Mouse (Mus musculus) MEL (cell line): ENCODE data around the gene Majin. TPM values are rescaled to one million over a fixed set of nuclear protein-coding genes. Genes with fewer than 3 reads are reported as not detected.

Experiments used
- DNase-seq: peaks from one replicate; pipeline ENCODE4 v3.0.0; 2011; ENCODE audit warnings: low read depth, low spot score
- H3K27ac ChIP-seq: 2 replicates; pipeline ENCODE4 v1.5.1; 2012; ENCODE audit warnings: low read depth, mild to moderate bottlenecking, control low read depth, low read length, moderate library complexity; ENCODE audit not compliant: control insufficient read depth
- H3K27me3 ChIP-seq, 2 experiments: fragments of 150-350 bp in 1 of 2; sonication (generic) in 1 of 2; 2 replicates each; pipeline ENCODE4 v1.6.1; 2012; ENCODE audit warnings: low read length in 2 of 2, mild to moderate bottlenecking in 2 of 2, improper control_type of control experiment in 1 of 2, moderate library complexity in 1 of 2; ENCODE audit not compliant: insufficient read depth in 2 of 2, control insufficient read depth in 1 of 2
- H3K36me3 ChIP-seq, 2 experiments: 2 replicates each; pipeline ENCODE4 v1.6.1; 2012 to 2014; ENCODE audit warnings: low read length in 2 of 2, improper control_type of control experiment in 1 of 2, inconsistent platforms in 1 of 2, mild to moderate bottlenecking in 1 of 2; ENCODE audit not compliant: insufficient read depth in 2 of 2, control insufficient read depth in 1 of 2
- H3K4me1 ChIP-seq, 2 experiments: fragments of 150-350 bp in 1 of 2; sonication (generic) in 1 of 2; 2 replicates each; pipeline ENCODE4 v1.6.1; 2012; ENCODE audit warnings: low read length in 2 of 2, improper control_type of control experiment in 1 of 2, mild to moderate bottlenecking in 1 of 2; ENCODE audit not compliant: insufficient read depth in 2 of 2, control insufficient read depth in 1 of 2
- H3K4me3 ChIP-seq, 2 experiments: fragments of 150-350 bp in 1 of 2; sonication (generic) in 1 of 2; 2 replicates each; pipeline ENCODE4 v1.5.1; 2012; ENCODE audit warnings: low read depth in 2 of 2, low read length in 2 of 2, mild to moderate bottlenecking in 2 of 2, moderate library complexity in 2 of 2, control low read depth in 1 of 2, improper control_type of control experiment in 1 of 2; ENCODE audit not compliant: control insufficient read depth in 1 of 2, insufficient read depth in 1 of 2
- H3K79me2 ChIP-seq: 2 replicates; pipeline ENCODE4 v1.6.1; 2012; ENCODE audit warnings: mild to moderate bottlenecking, low read length, moderate library complexity; ENCODE audit not compliant: control insufficient read depth, poor library complexity, insufficient read depth
- H3K9ac ChIP-seq: 2 replicates; pipeline ENCODE4 v1.6.1; 2012; ENCODE audit warnings: low read depth, mild to moderate bottlenecking, control low read depth, low read length, moderate library complexity; ENCODE audit not compliant: control insufficient read depth, poor library complexity, severe bottlenecking
- H3K9me3 ChIP-seq: fragments of 150-350 bp; sonication (generic); replicated peaks from 2 replicates; pipeline ENCODE4 v1.6.1; 2012; ENCODE audit warnings: mild to moderate bottlenecking, low read length, improper control_type of control experiment, moderate library complexity; ENCODE audit not compliant: insufficient read depth
- CHD1 ChIP-seq: IDR thresholded peaks from 2 replicates; pipeline ENCODE4 v1.6.1; 2012; ENCODE audit warnings: low read depth, mild to moderate bottlenecking, inconsistent platforms, low read length, improper control_type of control experiment
- CTCF ChIP-seq, 3 experiments: IDR thresholded peaks in 2 of 3; conservative IDR thresholded peaks in 1 of 3; 2 replicates each; pipeline ENCODE4 v1.5.1; 2011 to 2012; ENCODE audit warnings: low read length in 3 of 3, low read depth in 2 of 3, mild to moderate bottlenecking in 2 of 3, improper control_type of control experiment in 1 of 3, inconsistent platforms in 1 of 3, mixed read lengths in 1 of 3, moderate library complexity in 1 of 3; ENCODE audit not compliant: control insufficient read depth in 1 of 3, insufficient read depth in 1 of 3, poor library complexity in 1 of 3, severe bottlenecking in 1 of 3
- E2F4 ChIP-seq: IDR thresholded peaks from 2 replicates; pipeline ENCODE4 v1.6.1; 2011; ENCODE audit warnings: low read depth, low read length, improper control_type of control experiment, borderline replicate concordance
- ELF1 ChIP-seq: IDR thresholded peaks from 2 replicates; pipeline ENCODE4 v1.6.1; 2014; ENCODE audit warnings: low read depth, mild to moderate bottlenecking, inconsistent platforms, low read length, improper control_type of control experiment, moderate library complexity
- EP300 ChIP-seq, 2 experiments: IDR thresholded peaks; 2 replicates each; pipeline ENCODE4 v1.6.1; 2011; ENCODE audit warnings: improper control_type of control experiment in 2 of 2, low read length in 2 of 2, low read depth in 1 of 2, mild to moderate bottlenecking in 1 of 2
- ETS1 ChIP-seq: IDR thresholded peaks from 2 replicates; pipeline ENCODE4 v1.6.1; 2012; ENCODE audit warnings: low read depth, mild to moderate bottlenecking, inconsistent platforms, low read length, improper control_type of control experiment, moderate library complexity
- GABPA ChIP-seq: IDR thresholded peaks from 2 replicates; pipeline ENCODE4 v1.6.1; 2012; ENCODE audit warnings: low read depth, mild to moderate bottlenecking, inconsistent platforms, low read length, improper control_type of control experiment, moderate library complexity
- GATA1 ChIP-seq: IDR thresholded peaks from 2 replicates; pipeline ENCODE4 v1.6.1; 2011; ENCODE audit warnings: low read depth, low read length, improper control_type of control experiment
- HCFC1 ChIP-seq: IDR thresholded peaks from 2 replicates; pipeline ENCODE4 v1.6.1; 2012; ENCODE audit warnings: low read depth, mild to moderate bottlenecking, inconsistent platforms, low read length, improper control_type of control experiment, moderate library complexity
- KAT2A ChIP-seq: conservative IDR thresholded peaks from 2 replicates; pipeline ENCODE4 v1.6.1; 2012; ENCODE audit warnings: low read depth, low read length, improper control_type of control experiment, inconsistent platforms
- MEF2A ChIP-seq: IDR thresholded peaks from 2 replicates; pipeline ENCODE4 v1.6.1; 2014; ENCODE audit warnings: low read depth, mild to moderate bottlenecking, inconsistent platforms, low read length, improper control_type of control experiment; ENCODE audit not compliant: poor library complexity, insufficient replicate concordance, severe bottlenecking; ENCODE audit errors: extremely low read depth
- MXI1 ChIP-seq: IDR thresholded peaks from 2 replicates; pipeline ENCODE4 v1.6.1; 2011; ENCODE audit warnings: mild to moderate bottlenecking, low read depth, low read length, improper control_type of control experiment
- MYB ChIP-seq: IDR thresholded peaks from 2 replicates; pipeline ENCODE4 v1.6.1; 2011; ENCODE audit warnings: mild to moderate bottlenecking, low read depth, low read length, improper control_type of control experiment
- NELFE ChIP-seq: IDR thresholded peaks from 2 replicates; pipeline ENCODE4 v1.6.1; 2011; ENCODE audit warnings: low read depth, low read length, improper control_type of control experiment
- NRF1 ChIP-seq: IDR thresholded peaks from 2 replicates; pipeline ENCODE4 v1.6.1; 2014; ENCODE audit warnings: low read depth, mild to moderate bottlenecking, inconsistent platforms, low read length, improper control_type of control experiment, moderate library complexity; ENCODE audit not compliant: poor library complexity, insufficient read depth, severe bottlenecking
- RAD21 ChIP-seq: IDR thresholded peaks from 2 replicates; pipeline ENCODE4 v1.6.1; 2011; ENCODE audit warnings: mild to moderate bottlenecking, low read depth, low read length, improper control_type of control experiment
- TAL1 ChIP-seq: IDR thresholded peaks from 2 replicates; pipeline ENCODE4 v1.6.1; 2012; ENCODE audit warnings: mild to moderate bottlenecking, inconsistent platforms, low read length, moderate library complexity, mixed read lengths
- TBP ChIP-seq: IDR thresholded peaks from 2 replicates; pipeline ENCODE4 v1.8.0; 2011; ENCODE audit warnings: low read depth, low read length, improper control_type of control experiment
- USF1 ChIP-seq: IDR thresholded peaks from 2 replicates; pipeline ENCODE4 v1.6.1; 2014; ENCODE audit warnings: low read depth, mild to moderate bottlenecking, inconsistent platforms, low read length, improper control_type of control experiment, moderate library complexity
- USF2 ChIP-seq, 2 experiments: IDR thresholded peaks; 2 replicates each; pipeline ENCODE4 v1.6.1; 2011 to 2012; ENCODE audit warnings: improper control_type of control experiment in 2 of 2, low read length in 2 of 2, borderline replicate concordance in 1 of 2, inconsistent platforms in 1 of 2, low read depth in 1 of 2, mild to moderate bottlenecking in 1 of 2; ENCODE audit not compliant: insufficient read depth in 1 of 2
- ZC3H11A ChIP-seq: IDR thresholded peaks from 2 replicates; pipeline ENCODE4 v1.6.1; 2012; ENCODE audit warnings: low read depth, mild to moderate bottlenecking, inconsistent platforms, low read length, improper control_type of control experiment
- ZKSCAN1 ChIP-seq: IDR thresholded peaks from 2 replicates; pipeline ENCODE4 v1.6.1; 2012; ENCODE audit warnings: low read depth, mild to moderate bottlenecking, inconsistent platforms, low read length, improper control_type of control experiment, moderate library complexity
- ZMIZ1 ChIP-seq: IDR thresholded peaks from 2 replicates; pipeline ENCODE4 v1.6.1; 2012; ENCODE audit warnings: low read depth, mild to moderate bottlenecking, inconsistent platforms, low read length, improper control_type of control experiment, moderate library complexity
- polyA plus RNA-seq, 2 experiments: library from polyadenylated mRNA; stranded (reverse) in 1 of 2; unstranded in 1 of 2; fragments of >175 nt in 1 of 2; fragments of >200 nt in 1 of 2; gene quantifications; 2 replicates each; pipeline versions ENCODE4 v1.2.1 to v1.2.4; 2012; ENCODE audit warnings: low replicate concordance in 2 of 2, low read depth in 1 of 2; ENCODE audit not compliant: insufficient read length in 2 of 2, insufficient read depth in 1 of 2, missing spikeins in 1 of 2
- total RNA-seq: library from RNA; depleted of rRNA; stranded (reverse); fragments of 300-350 nt; gene quantifications from 2 replicates; pipeline ENCODE4 v1.2.3, GENCODE M21; 2012

Gene Majin
- total and polyA plus RNA-seq, 3 experiments: not detected

DNA sequence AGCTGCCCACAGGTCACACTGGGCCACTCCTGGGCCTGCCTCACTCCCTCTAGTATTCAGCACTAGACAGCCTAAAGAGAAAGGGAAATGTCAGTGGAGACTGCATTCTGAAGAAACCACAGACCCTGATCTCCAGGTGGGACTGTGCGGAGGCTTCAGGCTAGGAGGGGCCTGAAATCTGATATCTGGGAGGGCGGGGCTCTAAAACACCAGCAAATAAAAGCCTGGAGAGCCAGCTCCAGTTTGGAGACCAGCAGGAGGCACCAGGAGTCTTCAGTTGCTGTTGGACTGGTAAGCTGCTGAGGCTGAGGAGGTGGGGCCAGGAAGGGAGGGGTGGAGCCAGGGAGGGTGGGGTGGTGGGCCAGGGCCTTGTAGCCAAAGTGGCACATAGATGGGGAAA is 41.9 kb downstream of the Majin start, which contains the start of gene Gpha2:
TSS of gene Gpha2 (plus strand) at position 246 of the 400 bp plus-strand sequence.
- TF ChIP-seq ZC3H11A (peak; percentile 16; the same call in 1 of the 2 replicates), NELFE (no peak), TAL1 (no peak), ELF1 (no peak), ETS1 (no peak), ZMIZ1 (no peak), ZKSCAN1 (no peak), GABPA (no peak), USF1 (no peak), CTCF (IDR thresholded peaks at IDR 0.05 in 2 of 3, conservative IDR thresholded peaks at IDR 0.05 in 1 of 3; ENCODE audit: control insufficient read depth in 1 of 3, insufficient read depth in 1 of 3, low read depth in 2 of 3, low read length in 3 of 3, poor library complexity in 1 of 3, severe bottlenecking in 1 of 3) (peak in 2 of 3 experiments; percentile 14 to 19; a peak in 2 of 6 replicates), RAD21 (peak; percentile 11)
- Histone ChIP-seq H3K9ac (no peak within 1 kb of the TSS), H3K9me3 (no peaks in the 10 kb centered on the region), H3K79me2 (no peaks in the 10 kb centered on the region), H3K4me1 (no peaks in the 10 kb centered on the region), H3K36me3 (no peaks in the 10 kb centered on the region), H3K27me3 (no peaks in the 10 kb centered on the region), H3K4me3 (no peak within 1 kb of the TSS), H3K27ac (no peak within 1 kb of the TSS)
- DNase-seq: peak; percentile 60

DNA sequence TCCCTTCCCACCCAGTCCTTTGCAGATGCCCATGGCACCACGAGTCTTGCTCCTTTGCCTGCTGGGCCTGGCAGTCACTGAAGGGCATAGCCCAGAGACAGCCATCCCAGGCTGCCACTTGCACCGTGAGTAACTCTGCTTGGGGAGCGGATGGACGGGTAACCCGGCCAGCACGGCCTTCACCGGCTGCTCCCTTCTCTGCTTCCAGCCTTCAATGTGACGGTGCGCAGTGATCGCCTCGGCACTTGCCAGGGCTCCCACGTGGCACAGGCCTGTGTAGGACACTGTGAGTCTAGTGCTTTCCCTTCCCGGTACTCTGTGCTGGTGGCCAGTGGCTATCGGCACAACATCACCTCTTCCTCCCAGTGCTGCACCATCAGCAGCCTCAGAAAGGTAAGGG is 42.6 kb downstream of the Majin start:
- H3K4me1 ChIP-seq: no peaks in the 10 kb centered on the region
- no peaks in the 10 kb centered on the region for H3K36me3 ChIP-seq
- no peaks in the 10 kb centered on the region for H3K27me3 ChIP-seq
- DNase-seq: no peak
- H3K4me3 ChIP-seq: no peak overlapping the region
- TF ChIP-seq USF2 (IDR thresholded peaks at IDR 0.05; ENCODE audit: borderline replicate concordance in 1 of 2, insufficient read depth in 1 of 2, low read depth in 1 of 2, low read length in 2 of 2): no peak
- TF ChIP-seq ZKSCAN1: no peak
- TF ChIP-seq USF1: no peak
- TF ChIP-seq MEF2A: no peak
- TF ChIP-seq NELFE: no peak
- no peak for TF ChIP-seq RAD21
- TF ChIP-seq CHD1: no peak
- no peak for TF ChIP-seq KAT2A
- TF ChIP-seq NRF1: no peak
- TF ChIP-seq GATA1: no peak
- TF ChIP-seq MYB: no peak
- no peak for TF ChIP-seq MXI1
- no peak for TF ChIP-seq E2F4
- TF ChIP-seq EP300 (IDR thresholded peaks at IDR 0.05; ENCODE audit: low read depth in 1 of 2, low read length in 2 of 2): no peak
- TF ChIP-seq ETS1: no peak
- TF ChIP-seq TBP: no peak
- no peak for TF ChIP-seq HCFC1
- H3K27ac ChIP-seq: no peak overlapping the region
- no peak overlapping the region for H3K9ac ChIP-seq
- no peaks in the 10 kb centered on the region for H3K9me3 ChIP-seq
- no peaks in the 10 kb centered on the region for H3K79me2 ChIP-seq
